Mouse (Mus musculus): ENCODE results near the gene Pef1.

DNA sequence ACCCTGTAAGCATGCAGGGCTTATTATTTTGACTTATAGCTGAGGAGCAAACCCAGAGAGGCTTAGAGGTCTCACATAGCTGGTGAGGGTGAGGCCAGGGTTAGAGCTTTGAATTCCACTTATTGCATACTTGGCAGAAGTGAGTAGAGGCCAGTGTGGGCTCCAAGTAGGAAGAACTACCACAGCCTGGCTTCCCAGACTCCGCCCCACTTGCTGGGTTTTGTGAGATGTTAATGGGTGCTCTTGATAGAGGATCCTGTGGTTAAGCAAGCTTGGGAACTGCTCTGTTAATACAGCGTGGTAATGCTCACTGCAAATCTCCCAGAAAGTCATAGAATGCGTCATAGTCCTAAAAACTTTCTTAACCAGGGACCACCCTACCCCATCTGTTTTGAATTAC is 6.6 kb downstream of the Pef1 start:
- TF ChIP-seq POLR2A (IDR thresholded peaks at IDR 0.05; ENCODE audit: borderline replicate concordance, extremely low read depth, low read depth, low read length), result 0 out of 2 replicates have a peak, but pooled peaks have one; percentile 14
- TF ChIP-seq CTCF (IDR thresholded peaks at IDR 0.05; ENCODE audit: insufficient read depth, low read length), result no peak

Data from lung, adult 2 months (tissue).